Mouse (Mus musculus): ENCODE measurements around the gene Tcf7. TPM values are rescaled to one million over a fixed set of nuclear protein-coding genes. Genes with fewer than 3 reads are reported as not detected.
A peak's percentile ranks its signal among the peaks of the same experiment; 100 is the strongest.
"Not testable (repeated sequence)": the region's sequence is repeated elsewhere in the genome, so short reads cannot be mapped to it uniquely, and the experiment has no call there.

The Tcf7 gene
- polyA plus RNA-seq, 1 experiment from 2014 or later = 4.7 TPM

GRCm38 (mm10) chr11:52228722-52229448 lies 53.9 kb downstream of the Tcf7 start:
- Histone ChIP-seq H3K4me1 (replicated peaks) (peaks cover 16% of the 10 kb centered on the region), H3K4me3 (no peak overlapping the region), H3K9me3 (no peaks in the 10 kb centered on the region), H3K27ac (no peak overlapping the region), H3K36me3 (no peaks in the 10 kb centered on the region), H3K9ac (no peak overlapping the region; the same call in 1 of the 2 replicates), H3K4me2 (no peak overlapping the region), H3K27me3 (0 out of 2 replicates have a peak, but pooled peaks cover 11% of the 10 kb centered on the region)
- 83% methylated on average over 7 of the region's 7 CpGs for WGBS
- ATAC-seq (ENCODE audit: low FRiP score) = no peak

GRCm38 (mm10) chr11:52227466-52228226 lies 55.2 kb downstream of the Tcf7 start:
- H3K4me3 ChIP-seq = no peak overlapping the region
- H3K27me3 ChIP-seq = 0 out of 2 replicates have a peak, but pooled peaks cover 14% of the 10 kb centered on the region
- no peaks in the 10 kb centered on the region for H3K36me3 ChIP-seq
- ATAC-seq (ENCODE audit: low FRiP score) = no peak
- H3K9me3 ChIP-seq = no peaks in the 10 kb centered on the region
- H3K4me2 ChIP-seq = no peak overlapping the region
- H3K27ac ChIP-seq = no peak overlapping the region
- WGBS = 80% methylated on average over 13 of the region's 13 CpGs
- H3K9ac ChIP-seq = no peak overlapping the region
- peaks cover 7% of the 10 kb centered on the region for H3K4me1 ChIP-seq (replicated peaks)

- no peak for ATAC-seq (ENCODE audit: low FRiP score)
- Histone ChIP-seq H3K4me2 (no peak overlapping the region), H3K27ac (no peak overlapping the region), H3K4me3 (no peak overlapping the region), H3K27me3 (0 out of 2 replicates have a peak, but pooled peaks cover 14% of the 10 kb centered on the region), H3K4me1 (replicated peaks) (peaks cover 7% of the 10 kb centered on the region), H3K9me3 (no peaks in the 10 kb centered on the region), H3K36me3 (no peaks in the 10 kb centered on the region), H3K9ac (no peak overlapping the region)
- 82% methylated on average over 3 of the region's 3 CpGs for WGBS
Measured at GRCm38 (mm10) chr11:52227053-52227452, 55.8 kb downstream of the Tcf7 start.

GRCm38 (mm10) chr11:52225986-52226599 lies 56.7 kb downstream of the Tcf7 start:
- H3K27me3 ChIP-seq = 0 out of 2 replicates have a peak, but pooled peaks cover 14% of the 10 kb centered on the region
- H3K9me3 ChIP-seq = no peaks in the 10 kb centered on the region
- no peak overlapping the region for H3K9ac ChIP-seq
- H3K4me3 ChIP-seq = no peak overlapping the region
- no peak for ATAC-seq (ENCODE audit: low FRiP score)
- no peaks in the 10 kb centered on the region for H3K36me3 ChIP-seq
- 67% methylated on average over 3 of the region's 3 CpGs for WGBS
- peaks cover 6% of the 10 kb centered on the region for H3K4me1 ChIP-seq (replicated peaks)
- H3K4me2 ChIP-seq = no peak overlapping the region
- H3K27ac ChIP-seq = no peak overlapping the region

- H3K36me3 ChIP-seq = no peaks in the 10 kb centered on the region
- 15% methylated on average over 19 of the region's 19 CpGs for WGBS
- no peaks in the 10 kb centered on the region for H3K4me1 ChIP-seq (replicated peaks)
- H3K4me3 ChIP-seq = no peak overlapping the region
- no peak overlapping the region for H3K9ac ChIP-seq
- H3K9me3 ChIP-seq = no peaks in the 10 kb centered on the region
- no peak overlapping the region for H3K27ac ChIP-seq
- H3K27me3 ChIP-seq = 0 out of 2 replicates have a peak, but pooled peaks cover 14% of the 10 kb centered on the region
- ATAC-seq (ENCODE audit: low FRiP score) = no peak
- no peak overlapping the region for H3K4me2 ChIP-seq
Measured at GRCm38 (mm10) chr11:52223968-52224682, 58.7 kb downstream of the Tcf7 start.

GRCm38 (mm10) chr11:52222891-52223290 lies 59.9 kb downstream of the Tcf7 start:
- Histone ChIP-seq H3K27ac (no peak overlapping the region), H3K36me3 (no peaks in the 10 kb centered on the region), H3K27me3 (0 out of 2 replicates have a peak, but pooled peaks cover 14% of the 10 kb centered on the region), H3K4me1 (replicated peaks) (no peaks in the 10 kb centered on the region), H3K4me3 (no peak overlapping the region), H3K9ac (no peak overlapping the region), H3K4me2 (no peak overlapping the region), H3K9me3 (no peaks in the 10 kb centered on the region)
- WGBS = 71% methylated on average over 6 of the region's 6 CpGs
- no peak for ATAC-seq (ENCODE audit: low FRiP score)

GRCm38 (mm10) chr11:52221921-52222320 lies 60.9 kb downstream of the Tcf7 start:
- not testable (repeated sequence) for ATAC-seq (ENCODE audit: low FRiP score); H3K36me3 ChIP-seq; H3K4me2 ChIP-seq; H3K4me1 ChIP-seq (replicated peaks); H3K4me3 ChIP-seq; H3K9ac ChIP-seq; H3K27ac ChIP-seq; H3K9me3 ChIP-seq
- 0 out of 2 replicates have a peak, but pooled peaks cover 14% of the 10 kb centered on the region for H3K27me3 ChIP-seq
- WGBS = 90% methylated on average over 6 of the region's 6 CpGs

GRCm38 (mm10) chr11:52220282-52220681 lies 62.5 kb downstream of the Tcf7 start:
- peak; percentile 61; the same call in 1 of the 2 replicates for ATAC-seq (ENCODE audit: low FRiP score)
- H3K4me3 ChIP-seq = no peak overlapping the region
- no peak overlapping the region for H3K9ac ChIP-seq

GRCm38 (mm10) chr11:52213887-52214286 lies 68.9 kb downstream of the Tcf7 start, which contains the start of gene Olfr1371:
Gene Olfr1371, minus strand, starts transcription at chr11:52213987.
- Histone ChIP-seq H3K4me2 (no peak within 1 kb of the TSS), H3K27ac (no peak within 1 kb of the TSS), H3K27me3 (no peaks in the 10 kb centered on the region), H3K4me1 (replicated peaks) (no peaks in the 10 kb centered on the region), H3K36me3 (no peaks in the 10 kb centered on the region), H3K4me3 (no peak within 1 kb of the TSS), H3K9ac (no peak within 1 kb of the TSS), H3K9me3 (no peaks in the 10 kb centered on the region)
- no peak for ATAC-seq (ENCODE audit: low FRiP score)

More at GRCm38 (mm10) chr11:52220282-52220681, 62.5 kb downstream of the Tcf7 start:
- H3K27ac ChIP-seq = no peak overlapping the region
- H3K36me3 ChIP-seq = no peaks in the 10 kb centered on the region
- whole genome bisulfite sequencing = 9% methylated on average over 4 of the region's 4 CpGs
- H3K9me3 ChIP-seq = no peaks in the 10 kb centered on the region
- 0 out of 2 replicates have a peak, but pooled peaks cover 14% of the 10 kb centered on the region for H3K27me3 ChIP-seq
- peak overlapping the region; percentile 2; the same call in 1 of the 2 replicates for H3K4me2 ChIP-seq
- no peaks in the 10 kb centered on the region for H3K4me1 ChIP-seq (replicated peaks)

Measured in hindbrain, embryonic 13.5 days (tissue).